Mouse (Mus musculus) forebrain, embryonic 12.5 days (tissue): Measurements from ENCODE around the gene Ensa. TPM values are rescaled to one million over a fixed set of nuclear protein-coding genes. Genes with fewer than 3 reads are reported as not detected.
A peak's percentile ranks its signal among the peaks of the same experiment; 100 is the strongest.
"Not testable (repeated sequence)": the region's sequence is repeated elsewhere in the genome, so short reads cannot be mapped to it uniquely, and the experiment has no call there.

Source experiments
- ATAC-seq: fragments of 200-750 bp; cut with Nextera tagmentation; 2 replicates; pipeline ENCODE4 v1.8.0; 2017; ENCODE audit warnings: moderate TSS enrichment; ENCODE audit not compliant: low FRiP score
- H3K27ac ChIP-seq: fragments of 300-500 bp; sonication (generic); 2 replicates; pipeline ENCODE4 v1.5.1; 2016; ENCODE audit warnings: mild to moderate bottlenecking
- H3K27me3 ChIP-seq: fragments of 300-500 bp; sonication (generic); 2 replicates; pipeline ENCODE4 v1.6.1; 2016; ENCODE audit warnings: mild to moderate bottlenecking
- H3K36me3 ChIP-seq: fragments of 300-500 bp; sonication (generic); replicated peaks from 2 replicates; pipeline ENCODE4 v1.6.1; 2016; ENCODE audit warnings: mild to moderate bottlenecking
- H3K4me1 ChIP-seq: fragments of 300-500 bp; sonication (generic); 2 replicates; pipeline ENCODE4 v1.6.1; 2016
- H3K4me2 ChIP-seq: fragments of 300-500 bp; sonication (generic); 2 replicates; pipeline ENCODE4 v1.6.1; 2016; ENCODE audit warnings: mild to moderate bottlenecking, moderate library complexity
- H3K4me3 ChIP-seq: fragments of 300-500 bp; sonication (generic); replicated peaks from 2 replicates; pipeline ENCODE4 v1.5.1; 2016; ENCODE audit warnings: mild to moderate bottlenecking
- H3K9ac ChIP-seq: fragments of 300-500 bp; sonication (generic); 2 replicates; pipeline ENCODE4 v1.6.1; 2016; ENCODE audit warnings: mild to moderate bottlenecking
- H3K9me3 ChIP-seq: fragments of 300-500 bp; sonication (generic); 2 replicates; pipeline ENCODE4 v1.6.1; 2016
- WGBS: fragments of 180-500 bp; shearing (Covaris S2); methylation state at CpG from one replicate; pipeline ENCODE4 v1.1.7; 2016; 5-methylcytosine and 5-hydroxymethylcytosine counted together
- polyA plus RNA-seq: library from polyadenylated mRNA; unstranded; fragments of >200 nt; fragmentation: Nextera tagmentation; extraction: Ambion mirVana; gene quantifications from 2 replicates; pipeline ENCODE4 v1.2.1, GENCODE M21; 2016

Ensa gene
- polyA plus RNA-seq, 1 experiment from 2014 or later = 104 TPM

GRCm38 (mm10) chr3:95623991-95624515 lies 740 bp upstream of the Ensa start:
- H3K4me3 ChIP-seq = peak overlapping the region; percentile 65
- ATAC-seq = 0 out of 2 replicates have a peak, but pooled peaks have one; percentile 1

GRCm38 (mm10) chr3:95627763-95628162 lies 3.0 kb downstream of the Ensa start:
- no peaks in the 10 kb centered on the region for H3K27me3 ChIP-seq
- H3K4me2 ChIP-seq = no peak overlapping the region
- no peak overlapping the region for H3K27ac ChIP-seq
- ATAC-seq = no peak
- H3K4me3 ChIP-seq = no peak overlapping the region
- H3K9ac ChIP-seq = no peak overlapping the region
- peaks cover 61% of the 10 kb centered on the region for H3K36me3 ChIP-seq
- no peaks in the 10 kb centered on the region for H3K9me3 ChIP-seq
- 88% methylated on average over 5 of the region's 5 CpGs for WGBS
- H3K4me1 ChIP-seq = peaks cover 36% of the 10 kb centered on the region

More at GRCm38 (mm10) chr3:95623991-95624515, 740 bp upstream of the Ensa start:
- Histone ChIP-seq H3K4me1 (peaks cover 36% of the 10 kb centered on the region), H3K4me2 (peak overlapping the region; percentile 51), H3K9ac (0 out of 2 replicates have a peak overlapping the region, but pooled peaks have one; percentile 44), H3K36me3 (peaks cover 26% of the 10 kb centered on the region), H3K27ac (peak overlapping the region; percentile 78)
- 66% methylated on average over 5 of the region's 5 CpGs for WGBS
- not testable (repeated sequence) for H3K9me3 ChIP-seq, H3K27me3 ChIP-seq

GRCm38 (mm10) chr3:95629755-95630154 lies 5.0 kb downstream of the Ensa start:
- Histone ChIP-seq H3K4me3 (no peak overlapping the region), H3K9ac (no peak overlapping the region), H3K27ac (no peak overlapping the region), H3K36me3 (peaks cover 80% of the 10 kb centered on the region), H3K27me3 (no peaks in the 10 kb centered on the region), H3K4me2 (no peak overlapping the region), H3K4me1 (peaks cover 24% of the 10 kb centered on the region), H3K9me3 (no peaks in the 10 kb centered on the region)
- no peak for ATAC-seq
- WGBS = 85% methylated on average over 4 of the region's 4 CpGs

- no peak for ATAC-seq
- Histone ChIP-seq H3K4me3 (no peak overlapping the region), H3K27me3 (no peaks in the 10 kb centered on the region), H3K4me1 (peaks cover 20% of the 10 kb centered on the region), H3K4me2 (no peak overlapping the region), H3K27ac (no peak overlapping the region), H3K9ac (no peak overlapping the region), H3K36me3 (peaks cover 91% of the 10 kb centered on the region), H3K9me3 (no peaks in the 10 kb centered on the region)
- WGBS = 94% methylated on average over 3 of the region's 3 CpGs
These were observed 6.1 kb downstream of the Ensa start for GRCm38 (mm10) chr3:95630856-95631255.

- Histone ChIP-seq H3K4me2 (no peak overlapping the region), H3K27me3 (no peaks in the 10 kb centered on the region), H3K9me3 (no peaks in the 10 kb centered on the region), H3K4me1 (peaks cover 16% of the 10 kb centered on the region), H3K27ac (no peak overlapping the region), H3K36me3 (peaks cover 96% of the 10 kb centered on the region), H3K4me3 (no peak overlapping the region), H3K9ac (no peak overlapping the region)
- WGBS = 80% methylated on average over 6 of the region's 6 CpGs
- ATAC-seq = no peak
These were observed 6.5 kb downstream of the Ensa start for GRCm38 (mm10) chr3:95631304-95631703.

GRCm38 (mm10) chr3:95632648-95633588 lies 8.1 kb downstream of the Ensa start:
- no peak for ATAC-seq
- Histone ChIP-seq H3K27ac (no peak overlapping the region), H3K9ac (no peak overlapping the region), H3K36me3 (peaks cover 96% of the 10 kb centered on the region), H3K4me2 (no peak overlapping the region), H3K9me3 (no peaks in the 10 kb centered on the region), H3K27me3 (no peaks in the 10 kb centered on the region), H3K4me3 (no peak overlapping the region), H3K4me1 (peaks cover under 1% of the 10 kb centered on the region; the same call in 1 of the 2 replicates)
- 82% methylated on average over 12 of the region's 12 CpGs for WGBS

GRCm38 (mm10) chr3:95635636-95636035 lies 10.8 kb downstream of the Ensa start:
- Histone ChIP-seq H3K27me3 (no peaks in the 10 kb centered on the region), H3K4me2 (no peak overlapping the region), H3K4me3 (no peak overlapping the region), H3K36me3 (peaks cover 92% of the 10 kb centered on the region), H3K9me3 (no peaks in the 10 kb centered on the region), H3K27ac (no peak overlapping the region), H3K9ac (no peak overlapping the region), H3K4me1 (no peaks in the 10 kb centered on the region)
- no peak for ATAC-seq
- 84% methylated on average over 4 of the region's 4 CpGs for WGBS

- Histone ChIP-seq H3K4me1 (no peaks in the 10 kb centered on the region), H3K27ac (no peak overlapping the region), H3K4me2 (no peak overlapping the region), H3K9ac (no peak overlapping the region), H3K9me3 (no peaks in the 10 kb centered on the region), H3K27me3 (no peaks in the 10 kb centered on the region), H3K4me3 (no peak overlapping the region), H3K36me3 (peaks cover 88% of the 10 kb centered on the region)
- 90% methylated on average over 4 of the region's 4 CpGs for WGBS
- ATAC-seq = no peak
These were observed 11.3 kb downstream of the Ensa start for GRCm38 (mm10) chr3:95636072-95636471.

GRCm38 (mm10) chr3:95639694-95640093 lies 14.9 kb downstream of the Ensa start:
- H3K4me2 ChIP-seq = no peak overlapping the region
- no peaks in the 10 kb centered on the region for H3K9me3 ChIP-seq
- 92% methylated on average over 1 of the region's 1 CpGs for WGBS
- no peak for ATAC-seq
- H3K27ac ChIP-seq = no peak overlapping the region
- no peaks in the 10 kb centered on the region for H3K27me3 ChIP-seq
- H3K4me1 ChIP-seq = no peaks in the 10 kb centered on the region
- H3K9ac ChIP-seq = no peak overlapping the region
- H3K4me3 ChIP-seq = no peak overlapping the region
- peaks cover 59% of the 10 kb centered on the region for H3K36me3 ChIP-seq

- H3K4me3 ChIP-seq = no peak overlapping the region
- H3K9me3 ChIP-seq = no peaks in the 10 kb centered on the region
- H3K27me3 ChIP-seq = no peaks in the 10 kb centered on the region
- H3K27ac ChIP-seq = no peak overlapping the region
- no peak for ATAC-seq
- WGBS = 95% methylated on average over 7 of the region's 7 CpGs
- H3K36me3 ChIP-seq = peaks cover 27% of the 10 kb centered on the region
- H3K4me2 ChIP-seq = no peak overlapping the region
- H3K9ac ChIP-seq = no peak overlapping the region
- no peaks in the 10 kb centered on the region for H3K4me1 ChIP-seq
These were observed 18.3 kb downstream of the Ensa start for GRCm38 (mm10) chr3:95643097-95643496.

GRCm38 (mm10) chr3:95645313-95646235 lies 20.8 kb downstream of the Ensa start:
- Histone ChIP-seq H3K27ac (no peak overlapping the region), H3K4me3 (no peak overlapping the region), H3K36me3 (peaks cover 5% of the 10 kb centered on the region; the same call in 1 of the 2 replicates), H3K9ac (no peak overlapping the region), H3K4me2 (no peak overlapping the region), H3K4me1 (no peaks in the 10 kb centered on the region), H3K9me3 (no peaks in the 10 kb centered on the region), H3K27me3 (no peaks in the 10 kb centered on the region)
- no peak for ATAC-seq
- 66% methylated on average over 10 of the region's 10 CpGs for WGBS

- no peak overlapping the region for H3K4me2 ChIP-seq
- WGBS = 91% methylated on average over 5 of the region's 5 CpGs
- H3K4me1 ChIP-seq = no peaks in the 10 kb centered on the region
- ATAC-seq = no peak
- H3K4me3 ChIP-seq = no peak overlapping the region
- no peak overlapping the region for H3K27ac ChIP-seq
- H3K9me3 ChIP-seq = no peaks in the 10 kb centered on the region
- no peak overlapping the region for H3K9ac ChIP-seq
- no peaks in the 10 kb centered on the region for H3K27me3 ChIP-seq
- no peaks in the 10 kb centered on the region for H3K36me3 ChIP-seq
These were observed 23.2 kb downstream of the Ensa start for GRCm38 (mm10) chr3:95648016-95648415.
